Mouse (Mus musculus): ENCODE results near the gene Spem1. TPM values are rescaled to one million over a fixed set of nuclear protein-coding genes. Genes with fewer than 3 reads are reported as not detected.
A peak's percentile ranks its signal among the peaks of the same experiment; 100 is the strongest.

The Spem1 gene
- polyA plus RNA-seq, 1 experiment from 2014 or later, result 0.35 TPM

GRCm38 (mm10) chr11:69804652-69804940, 17.4 kb downstream of the Spem1 start:
- Histone ChIP-seq H3K36me3 (ENCODE audit: control insufficient read depth, insufficient read depth, low read length) (no peaks in the 10 kb centered on the region), H3K27me3 (replicated peaks; ENCODE audit: control insufficient read depth, insufficient read depth, low read length) (peaks cover 21% of the 10 kb centered on the region), H3K4me1 (ENCODE audit: control insufficient read depth, insufficient read depth, low read depth, low read length) (peaks cover 44% of the 10 kb centered on the region), H3K27ac (ENCODE audit: low read depth, low read length) (no peak overlapping the region), H3K4me2 (ENCODE audit: low read length) (peak overlapping the region; percentile 85), H3K9me3 (ENCODE audit: control insufficient read depth, low read length) (no peaks in the 10 kb centered on the region), H3K9ac (ENCODE audit: low read depth, low read length) (peak overlapping the region; percentile 35), H3K4me3 (ENCODE audit: low read length) (peak overlapping the region; percentile 8)
- no peak for ATAC-seq
- WGBS, result 6% methylated on average over 12 of the region's 12 CpGs

- Histone ChIP-seq H3K4me1 (ENCODE audit: control insufficient read depth, insufficient read depth, low read depth, low read length) (peaks cover 49% of the 10 kb centered on the region), H3K36me3 (ENCODE audit: control insufficient read depth, insufficient read depth, low read length) (no peaks in the 10 kb centered on the region), H3K9ac (ENCODE audit: low read depth, low read length) (peak overlapping the region; percentile 85), H3K27me3 (replicated peaks; ENCODE audit: control insufficient read depth, insufficient read depth, low read length) (peaks cover 18% of the 10 kb centered on the region), H3K4me3 (ENCODE audit: low read length) (peak overlapping the region; percentile 61), H3K4me2 (ENCODE audit: low read length) (peak overlapping the region; percentile 85), H3K27ac (ENCODE audit: low read depth, low read length) (peak overlapping the region; percentile 21; the same call in 1 of the 2 replicates), H3K9me3 (ENCODE audit: control insufficient read depth, low read length) (no peaks in the 10 kb centered on the region)
- peak; percentile 44 for ATAC-seq
- WGBS, result 1% methylated on average over 60 of the region's 60 CpGs
Measured at GRCm38 (mm10) chr11:69803786-69804651, 18.0 kb downstream of the Spem1 start.

- H3K36me3 ChIP-seq (ENCODE audit: control insufficient read depth, insufficient read depth, low read length), result no peaks in the 10 kb centered on the region
- peak overlapping the region; percentile 21 for H3K27ac ChIP-seq (ENCODE audit: low read depth, low read length)
- H3K9ac ChIP-seq (ENCODE audit: low read depth, low read length), result peak overlapping the region; percentile 85
- peaks cover 50% of the 10 kb centered on the region for H3K4me1 ChIP-seq (ENCODE audit: control insufficient read depth, insufficient read depth, low read depth, low read length)
- no peak for ATAC-seq
- H3K9me3 ChIP-seq (ENCODE audit: control insufficient read depth, low read length), result no peaks in the 10 kb centered on the region
- peaks cover 18% of the 10 kb centered on the region for H3K27me3 ChIP-seq (replicated peaks; ENCODE audit: control insufficient read depth, insufficient read depth, low read length)
- 2% methylated on average over 12 of the region's 12 CpGs for WGBS
- peak overlapping the region; percentile 85 for H3K4me2 ChIP-seq (ENCODE audit: low read length)
- H3K4me3 ChIP-seq (ENCODE audit: low read length), result peak overlapping the region; percentile 61
Measured at GRCm38 (mm10) chr11:69803328-69803727, 18.7 kb downstream of the Spem1 start.

GRCm38 (mm10) chr11:69802648-69803105, 19.3 kb downstream of the Spem1 start:
- under 1% methylated on average over 28 of the region's 33 CpGs for WGBS
- peak overlapping the region; percentile 85 for H3K9ac ChIP-seq (ENCODE audit: low read depth, low read length)
- H3K4me1 ChIP-seq (ENCODE audit: control insufficient read depth, insufficient read depth, low read depth, low read length), result peaks cover 50% of the 10 kb centered on the region
- peak overlapping the region; percentile 85 for H3K4me2 ChIP-seq (ENCODE audit: low read length)
- H3K4me3 ChIP-seq (ENCODE audit: low read length), result peak overlapping the region; percentile 61
- H3K9me3 ChIP-seq (ENCODE audit: control insufficient read depth, low read length), result no peaks in the 10 kb centered on the region
- H3K27me3 ChIP-seq (replicated peaks; ENCODE audit: control insufficient read depth, insufficient read depth, low read length), result peaks cover 18% of the 10 kb centered on the region
- H3K36me3 ChIP-seq (ENCODE audit: control insufficient read depth, insufficient read depth, low read length), result no peaks in the 10 kb centered on the region
- peak overlapping the region; percentile 95 for H3K27ac ChIP-seq (ENCODE audit: low read depth, low read length)
- peak; percentile 48 for ATAC-seq

GRCm38 (mm10) chr11:69801379-69801977, 20.5 kb downstream of the Spem1 start, which contains the start of gene Fgf11:
TSS of gene Fgf11 (minus strand) at chr11:69801857.
- peak within 1 kb of the TSS; percentile 61 for H3K4me3 ChIP-seq (ENCODE audit: low read length)
- peaks cover 50% of the 10 kb centered on the region for H3K4me1 ChIP-seq (ENCODE audit: control insufficient read depth, insufficient read depth, low read depth, low read length)
- peak within 1 kb of the TSS; percentile 85 for H3K4me2 ChIP-seq (ENCODE audit: low read length)
- WGBS, result under 1% methylated on average over 33 of the region's 33 CpGs
- H3K9ac ChIP-seq (ENCODE audit: low read depth, low read length), result peak within 1 kb of the TSS; percentile 85
- peak within 1 kb of the TSS; percentile 95 for H3K27ac ChIP-seq (ENCODE audit: low read depth, low read length)
- H3K36me3 ChIP-seq (ENCODE audit: control insufficient read depth, insufficient read depth, low read length), result no peaks in the 10 kb centered on the region
- H3K9me3 ChIP-seq (ENCODE audit: control insufficient read depth, low read length), result no peaks in the 10 kb centered on the region
- peaks cover 14% of the 10 kb centered on the region for H3K27me3 ChIP-seq (replicated peaks; ENCODE audit: control insufficient read depth, insufficient read depth, low read length)
- ATAC-seq, result no peak

GRCm38 (mm10) chr11:69800392-69801197, 21.4 kb downstream of the Spem1 start:
- Histone ChIP-seq H3K36me3 (ENCODE audit: control insufficient read depth, insufficient read depth, low read length) (no peaks in the 10 kb centered on the region), H3K9me3 (ENCODE audit: control insufficient read depth, low read length) (no peaks in the 10 kb centered on the region), H3K4me2 (ENCODE audit: low read length) (peak overlapping the region; percentile 85), H3K4me1 (ENCODE audit: control insufficient read depth, insufficient read depth, low read depth, low read length) (peaks cover 52% of the 10 kb centered on the region), H3K9ac (ENCODE audit: low read depth, low read length) (peak overlapping the region; percentile 85), H3K27me3 (replicated peaks; ENCODE audit: control insufficient read depth, insufficient read depth, low read length) (peaks cover 7% of the 10 kb centered on the region), H3K4me3 (ENCODE audit: low read length) (peak overlapping the region; percentile 61), H3K27ac (ENCODE audit: low read depth, low read length) (peak overlapping the region; percentile 95)
- peak; percentile 81 for ATAC-seq
- 0% methylated on average over 34 of the region's 36 CpGs for WGBS

GRCm38 (mm10) chr11:69800138-69800391, 21.9 kb downstream of the Spem1 start:
- Histone ChIP-seq H3K36me3 (ENCODE audit: control insufficient read depth, insufficient read depth, low read length) (no peaks in the 10 kb centered on the region), H3K27me3 (replicated peaks; ENCODE audit: control insufficient read depth, insufficient read depth, low read length) (peaks cover 7% of the 10 kb centered on the region), H3K4me1 (ENCODE audit: control insufficient read depth, insufficient read depth, low read depth, low read length) (peaks cover 54% of the 10 kb centered on the region), H3K9ac (ENCODE audit: low read depth, low read length) (peak overlapping the region; percentile 85), H3K27ac (ENCODE audit: low read depth, low read length) (peak overlapping the region; percentile 95), H3K4me2 (ENCODE audit: low read length) (peak overlapping the region; percentile 85), H3K4me3 (ENCODE audit: low read length) (peak overlapping the region; percentile 61), H3K9me3 (ENCODE audit: control insufficient read depth, low read length) (no peaks in the 10 kb centered on the region)
- WGBS, result under 1% methylated on average over 11 of the region's 11 CpGs
- ATAC-seq, result peak; percentile 1; the same call in 1 of the 2 replicates

GRCm38 (mm10) chr11:69799394-69800137, 22.4 kb downstream of the Spem1 start:
- 16% methylated on average over 12 of the region's 12 CpGs for WGBS
- H3K27ac ChIP-seq (ENCODE audit: low read depth, low read length), result peak overlapping the region; percentile 95
- H3K9ac ChIP-seq (ENCODE audit: low read depth, low read length), result peak overlapping the region; percentile 85
- no peaks in the 10 kb centered on the region for H3K36me3 ChIP-seq (ENCODE audit: control insufficient read depth, insufficient read depth, low read length)
- H3K4me2 ChIP-seq (ENCODE audit: low read length), result peak overlapping the region; percentile 85
- no peaks in the 10 kb centered on the region for H3K9me3 ChIP-seq (ENCODE audit: control insufficient read depth, low read length)
- no peak for ATAC-seq
- peak overlapping the region; percentile 61 for H3K4me3 ChIP-seq (ENCODE audit: low read length)
- H3K4me1 ChIP-seq (ENCODE audit: control insufficient read depth, insufficient read depth, low read depth, low read length), result peaks cover 49% of the 10 kb centered on the region
- peaks cover 2% of the 10 kb centered on the region for H3K27me3 ChIP-seq (replicated peaks; ENCODE audit: control insufficient read depth, insufficient read depth, low read length)
